Mouse (Mus musculus): ENCODE data around the gene Bcas3.

Gene Bcas3

DNA sequence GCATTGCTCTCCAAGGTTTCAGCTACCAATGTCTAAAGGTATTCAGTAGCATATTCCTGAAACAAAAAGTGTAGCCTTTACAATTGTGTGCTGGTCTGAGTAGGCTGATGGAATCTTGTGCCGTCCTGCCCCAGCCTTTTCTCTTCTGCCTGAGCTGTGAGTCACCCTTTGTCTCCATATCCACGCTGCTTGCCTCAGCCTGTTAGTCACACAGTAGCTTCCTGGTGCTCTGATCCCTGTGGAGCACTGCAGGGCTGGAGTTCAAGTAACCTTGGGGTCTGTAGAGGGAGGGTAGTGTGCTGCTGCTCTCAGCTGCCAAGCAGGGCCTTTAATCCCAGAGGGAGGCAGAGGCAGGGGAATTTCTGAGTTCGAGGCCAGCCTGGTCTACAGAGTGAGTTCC is 14.9 kb downstream of the Bcas3 start:
- no peak for DNase-seq (ENCODE audit: low read depth in 1 of 2, low spot score in 2 of 2)

DNA sequence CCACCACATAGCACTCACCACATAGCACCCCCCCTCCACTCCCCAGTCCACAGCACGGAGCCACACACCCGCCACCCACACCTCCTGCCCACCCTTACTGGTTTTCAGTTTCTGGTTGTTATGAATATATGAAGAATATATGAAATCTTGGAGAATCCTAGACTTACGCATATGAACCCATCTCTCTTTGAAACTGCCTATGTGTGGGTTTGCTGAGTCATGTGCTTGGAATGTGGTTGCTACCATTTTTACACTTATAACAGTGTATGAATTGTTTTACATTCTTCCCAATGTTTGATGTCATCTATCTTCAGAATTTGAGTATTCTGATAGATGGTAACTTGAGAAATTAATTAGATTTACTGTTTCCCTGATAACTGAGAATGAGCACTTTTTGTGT is 26.1 kb downstream of the Bcas3 start:
- no peak for DNase-seq (ENCODE audit: low read depth in 1 of 2, low spot score in 2 of 2)

DNA sequence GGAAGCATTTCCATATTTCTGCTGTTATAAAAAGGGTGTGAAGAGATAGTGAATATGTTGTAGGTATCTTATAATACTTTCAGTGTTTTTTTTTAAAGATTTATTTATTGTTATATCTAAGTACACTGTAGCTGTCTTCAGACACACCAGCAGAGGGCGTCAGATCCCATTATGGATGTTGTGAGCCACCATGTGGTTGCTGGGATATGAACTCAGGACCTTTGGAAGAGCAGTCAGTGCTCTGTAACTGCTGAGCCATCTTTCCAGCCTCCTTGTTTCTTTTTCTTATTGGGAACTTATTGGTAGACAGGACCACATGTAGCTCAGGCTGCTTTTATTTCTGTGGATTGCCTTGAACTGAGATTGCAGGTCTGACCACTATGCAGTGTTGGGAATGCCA is 27.1 kb downstream of the Bcas3 start:
- no peak for DNase-seq (ENCODE audit: low read depth in 1 of 2, low spot score in 2 of 2)

DNA sequence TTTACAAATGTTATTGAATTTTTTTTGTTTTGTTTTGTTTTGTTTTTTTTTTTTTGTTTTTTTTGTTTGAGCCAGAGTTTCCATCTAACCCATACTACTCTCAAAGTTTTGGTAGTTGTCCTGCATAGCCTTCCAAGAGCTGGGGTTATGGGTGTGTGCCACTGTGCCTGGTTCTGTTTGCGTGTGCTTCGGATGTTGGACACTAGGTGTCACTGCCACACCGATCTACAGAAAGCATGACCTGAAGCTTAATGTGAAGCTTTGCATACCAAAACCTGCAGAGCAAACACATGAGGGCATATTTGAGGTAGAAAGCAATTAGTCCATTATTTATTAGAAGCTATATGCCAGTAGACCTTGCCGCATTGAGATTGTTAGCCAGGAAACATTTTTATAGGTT is 29.1 kb downstream of the Bcas3 start:
- DNase-seq (ENCODE audit: low read depth in 1 of 2, low spot score in 2 of 2): no peak

DNA sequence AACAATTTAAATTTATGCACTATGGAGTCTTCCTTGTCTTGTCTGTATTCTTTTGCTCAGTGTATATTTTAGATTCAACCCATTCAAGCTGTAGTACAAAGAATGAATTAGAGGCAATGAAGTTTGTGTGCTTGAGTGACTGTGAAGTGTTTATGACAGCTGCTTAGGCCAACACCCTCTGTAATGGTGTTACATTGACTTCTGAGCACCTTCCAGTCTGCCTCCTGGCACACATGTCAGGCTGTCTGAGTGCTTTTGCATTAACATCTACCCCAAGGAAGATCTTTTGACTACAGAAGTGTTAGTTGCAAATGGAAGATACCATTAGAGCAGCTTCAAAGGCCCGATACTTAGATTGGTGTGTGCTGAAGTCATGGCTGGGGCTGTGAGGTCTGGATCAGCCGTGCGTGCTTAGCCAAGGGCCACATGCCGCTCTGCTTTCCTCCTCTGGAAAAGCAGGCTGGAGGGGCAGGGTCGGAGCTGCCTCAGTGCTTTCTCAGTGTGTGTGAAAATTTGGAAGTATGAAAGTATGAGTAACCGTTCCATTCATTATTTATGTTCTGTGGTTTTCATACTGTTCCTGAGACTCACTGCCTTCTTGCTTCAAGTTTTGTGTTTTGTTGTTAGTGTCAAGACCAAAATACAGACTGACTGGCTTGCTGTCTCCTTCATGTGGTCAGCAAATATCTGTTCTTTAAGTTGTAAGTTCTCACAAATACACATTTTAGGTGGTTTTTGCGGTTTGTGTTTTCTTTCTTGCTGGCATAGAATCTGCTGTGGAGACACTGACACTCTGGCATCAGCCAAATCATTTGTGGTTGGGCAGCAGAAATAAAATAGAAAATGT is 31.2 kb downstream of the Bcas3 start:
- no peak for DNase-seq (ENCODE audit: low read depth in 1 of 2, low spot score in 2 of 2)

DNA sequence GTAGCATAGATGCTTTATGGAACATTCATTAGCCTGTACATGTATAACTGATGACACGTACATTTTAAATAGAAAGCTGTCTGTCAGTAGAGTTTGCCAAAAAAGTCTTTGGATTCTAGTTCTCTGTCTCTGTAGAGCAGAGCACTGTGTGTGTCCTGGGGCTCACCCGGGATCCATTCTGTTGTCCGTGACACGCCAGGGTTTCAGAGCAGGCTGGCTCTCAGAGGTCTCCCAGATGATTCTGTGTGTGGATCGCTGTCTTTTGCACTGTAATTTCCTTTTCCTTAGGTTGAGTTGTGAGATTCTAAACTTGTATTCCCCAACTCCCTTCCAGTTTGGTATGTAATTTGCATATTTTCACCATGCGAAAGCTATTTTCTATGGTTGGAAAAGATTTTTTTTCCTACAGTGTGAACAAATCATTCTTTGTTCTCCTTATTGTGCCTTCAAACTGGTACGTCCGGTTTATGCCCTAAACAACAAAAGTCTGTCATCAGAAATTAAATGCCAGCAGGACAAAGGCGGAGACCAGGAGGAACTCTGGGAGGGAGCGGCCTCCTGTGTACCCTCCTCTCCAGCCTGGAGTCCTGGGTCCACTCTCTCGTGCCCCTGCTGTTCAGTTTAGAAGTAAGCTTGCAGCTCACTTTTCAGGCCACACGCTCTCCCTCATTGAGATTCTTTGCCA is 39.4 kb downstream of the Bcas3 start:
- no peak for DNase-seq (ENCODE audit: low read depth in 1 of 2, low spot score in 2 of 2)

DNA sequence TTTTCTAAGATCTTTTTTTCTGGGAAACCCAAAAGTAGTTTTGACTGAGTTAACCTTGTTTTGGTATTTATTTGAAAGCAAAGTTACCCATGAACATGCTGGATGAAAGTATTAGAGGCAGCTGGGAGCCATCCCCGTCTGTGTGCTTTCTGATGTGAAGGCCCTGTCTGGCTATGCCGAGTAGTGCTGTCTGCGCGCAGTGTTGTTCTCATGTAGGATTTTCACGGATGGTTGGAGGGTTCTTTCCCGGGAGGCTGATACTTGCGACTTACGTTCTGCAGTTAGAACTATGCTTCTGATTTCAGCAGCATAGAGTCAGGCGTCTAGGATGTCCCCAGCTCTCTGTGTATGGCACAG is 39.9 kb downstream of the Bcas3 start:
- no peak for DNase-seq (ENCODE audit: low read depth in 1 of 2, low spot score in 2 of 2)

DNA sequence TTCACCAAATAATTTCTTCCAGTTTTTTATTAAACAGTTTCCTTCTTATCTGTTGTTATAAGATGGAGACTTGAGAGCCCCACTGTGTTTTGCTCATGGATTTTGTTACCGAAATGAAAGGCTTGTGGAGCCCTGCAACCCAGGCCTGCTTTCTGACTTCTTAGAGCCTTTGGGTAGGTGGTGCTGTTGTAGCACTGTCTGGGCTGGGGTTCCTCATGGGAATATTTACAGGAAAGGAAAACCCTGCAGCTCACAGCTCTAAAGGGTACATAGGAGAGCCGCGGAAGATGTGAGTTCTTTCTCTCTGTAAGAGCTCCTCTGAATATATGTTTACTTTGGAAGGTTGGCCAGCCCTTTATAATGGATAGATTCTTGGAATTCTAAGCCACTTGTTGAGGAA is 41.0 kb downstream of the Bcas3 start:
- DNase-seq (ENCODE audit: low read depth in 1 of 2, low spot score in 2 of 2): no peak

DNA sequence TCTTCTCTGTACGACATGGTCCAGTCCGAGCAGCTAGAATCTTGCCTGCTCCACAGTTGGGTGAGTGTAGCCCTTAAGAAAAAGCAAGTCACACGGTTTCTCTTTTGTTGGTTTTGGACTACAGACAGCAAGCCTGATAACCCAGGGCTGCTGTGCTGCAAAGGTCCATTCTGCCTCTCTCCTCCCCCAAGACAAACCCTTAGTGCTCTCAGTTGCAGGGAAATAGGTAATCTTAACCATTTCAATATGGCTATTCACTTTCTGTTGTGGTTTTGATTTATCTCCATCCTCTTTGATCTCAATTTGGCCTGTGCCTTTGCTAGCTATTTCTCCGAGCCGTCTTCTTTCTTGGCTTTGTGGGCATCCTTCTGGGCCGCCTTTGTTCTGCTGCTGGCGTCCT is 42.4 kb downstream of the Bcas3 start:
- DNase-seq (ENCODE audit: low read depth in 1 of 2, low spot score in 2 of 2): no peak

DNA sequence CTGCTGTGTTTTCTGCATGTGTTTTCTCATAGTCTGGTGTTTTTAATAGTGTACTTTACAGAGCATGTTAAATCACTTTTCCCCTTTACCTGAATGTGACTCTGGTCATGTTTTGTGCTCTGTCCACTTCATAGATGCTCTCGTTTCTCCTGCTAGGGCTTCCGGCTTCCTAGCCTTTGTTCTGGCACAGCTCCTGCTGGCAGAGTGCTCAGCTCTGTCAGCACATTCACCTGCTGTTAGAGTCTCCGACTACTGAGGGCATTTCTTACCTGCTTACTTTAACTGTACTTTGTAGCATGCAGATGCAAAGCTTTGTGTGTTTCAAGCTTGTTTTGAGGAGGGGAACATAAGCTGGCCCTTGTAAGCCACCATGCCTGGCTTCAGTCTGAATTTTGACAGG is 53.6 kb downstream of the Bcas3 start:
- DNase-seq (ENCODE audit: low read depth in 1 of 2, low spot score in 2 of 2): no peak

DNA sequence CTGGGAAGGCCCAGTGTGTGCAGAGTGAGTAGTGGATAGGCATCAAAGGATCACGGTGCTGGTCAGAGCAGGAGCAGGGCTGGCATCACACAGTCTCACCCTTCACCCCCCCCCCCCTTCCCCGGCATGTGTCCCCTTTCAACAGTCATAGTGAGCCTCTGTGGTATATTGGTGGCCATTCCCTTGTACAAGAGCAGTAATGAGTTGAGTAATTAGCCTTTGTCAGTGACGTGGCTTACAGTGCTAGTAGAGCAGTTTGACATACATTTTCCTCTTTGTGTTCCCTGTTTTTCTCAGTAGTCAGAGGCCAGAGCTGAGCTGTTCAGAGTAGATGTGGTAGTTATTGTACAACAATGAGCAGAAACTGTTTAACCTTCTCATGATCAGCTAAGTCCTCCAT is 54.7 kb downstream of the Bcas3 start:
- no peak for DNase-seq (ENCODE audit: low read depth in 1 of 2, low spot score in 2 of 2)

DNA sequence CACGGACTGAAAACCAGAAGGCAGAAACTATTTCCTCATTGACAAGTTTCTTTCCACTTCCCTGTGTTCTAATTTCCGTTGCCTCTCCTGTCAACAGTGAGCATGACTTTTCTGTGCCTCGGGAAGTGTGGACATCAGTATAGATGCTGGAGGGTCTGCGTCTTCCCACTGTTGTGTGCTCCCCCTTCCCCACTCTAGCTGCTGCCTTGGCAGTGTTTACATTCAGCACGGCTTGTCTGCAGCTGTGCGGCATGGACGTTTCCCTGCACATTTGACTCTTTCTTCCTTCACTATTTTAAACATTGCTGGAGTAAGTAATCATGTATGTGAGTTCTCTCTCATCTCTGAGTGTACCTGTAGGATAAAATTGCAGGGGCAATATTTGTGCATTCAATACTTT is 59.4 kb downstream of the Bcas3 start:
- DNase-seq (ENCODE audit: low read depth in 1 of 2, low spot score in 2 of 2): no peak

DNA sequence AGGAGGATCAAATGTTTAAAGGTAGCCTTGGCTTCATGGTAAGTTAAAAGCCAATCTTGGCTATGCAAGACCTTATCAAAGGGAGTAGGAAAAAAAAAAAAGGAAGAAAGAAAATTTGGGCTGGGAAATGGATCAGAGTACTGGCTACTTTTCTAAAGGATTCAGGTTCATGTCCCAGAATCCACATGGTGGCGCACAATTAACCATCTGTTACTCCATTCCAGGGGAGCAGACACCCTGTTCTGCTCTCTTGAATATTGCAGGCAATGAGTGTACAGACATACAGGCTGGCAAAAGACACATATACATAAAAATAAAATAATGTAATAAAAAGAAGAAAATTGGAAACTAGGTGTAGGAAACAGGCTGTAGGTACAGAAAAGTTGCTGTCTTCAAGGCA is 61.5 kb downstream of the Bcas3 start:
- no peak for DNase-seq (ENCODE audit: low read depth in 1 of 2, low spot score in 2 of 2)

DNA sequence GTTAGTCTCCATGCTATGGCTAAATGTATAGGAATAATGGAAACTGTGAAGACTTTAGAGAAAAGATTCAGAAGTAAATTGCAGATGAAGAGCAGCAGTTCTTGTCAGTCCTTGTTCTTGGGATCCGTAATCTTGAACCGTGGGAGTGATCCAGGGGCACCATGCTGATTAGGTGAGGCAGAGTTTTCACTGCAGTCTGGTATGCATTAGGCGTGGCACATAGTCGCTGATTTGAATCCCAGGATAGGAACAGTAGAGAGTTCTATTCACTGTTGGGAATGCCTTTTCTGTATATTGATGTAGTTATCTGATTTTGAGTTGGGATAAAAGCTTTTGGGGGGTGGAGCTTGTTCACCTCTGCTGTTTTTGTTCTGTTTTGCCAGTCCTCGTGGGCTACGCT is 74.4 kb downstream of the Bcas3 start:
- no peak for DNase-seq (ENCODE audit: low read depth in 1 of 2, low spot score in 2 of 2)

DNA sequence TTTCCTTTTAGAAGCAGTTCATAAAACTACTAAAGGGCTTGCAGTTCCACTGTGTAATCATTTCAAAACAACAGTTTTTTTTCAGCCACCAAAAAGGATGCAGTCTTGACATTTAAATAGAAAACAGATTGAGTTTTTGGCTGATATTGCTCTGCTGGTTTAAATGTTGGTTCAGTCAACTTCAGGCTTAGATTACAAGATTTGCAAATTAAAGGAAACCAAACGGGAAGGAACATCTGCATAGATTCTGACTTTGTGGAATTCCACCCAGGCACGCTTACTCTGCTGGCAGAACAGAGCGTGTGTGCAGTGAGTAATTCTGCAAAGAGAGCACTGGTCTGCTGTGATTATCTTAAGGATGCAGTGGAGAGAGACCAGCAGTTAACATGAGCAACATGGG is 75.3 kb downstream of the Bcas3 start:
- DNase-seq (ENCODE audit: low read depth in 1 of 2, low spot score in 2 of 2): no peak

DNA sequence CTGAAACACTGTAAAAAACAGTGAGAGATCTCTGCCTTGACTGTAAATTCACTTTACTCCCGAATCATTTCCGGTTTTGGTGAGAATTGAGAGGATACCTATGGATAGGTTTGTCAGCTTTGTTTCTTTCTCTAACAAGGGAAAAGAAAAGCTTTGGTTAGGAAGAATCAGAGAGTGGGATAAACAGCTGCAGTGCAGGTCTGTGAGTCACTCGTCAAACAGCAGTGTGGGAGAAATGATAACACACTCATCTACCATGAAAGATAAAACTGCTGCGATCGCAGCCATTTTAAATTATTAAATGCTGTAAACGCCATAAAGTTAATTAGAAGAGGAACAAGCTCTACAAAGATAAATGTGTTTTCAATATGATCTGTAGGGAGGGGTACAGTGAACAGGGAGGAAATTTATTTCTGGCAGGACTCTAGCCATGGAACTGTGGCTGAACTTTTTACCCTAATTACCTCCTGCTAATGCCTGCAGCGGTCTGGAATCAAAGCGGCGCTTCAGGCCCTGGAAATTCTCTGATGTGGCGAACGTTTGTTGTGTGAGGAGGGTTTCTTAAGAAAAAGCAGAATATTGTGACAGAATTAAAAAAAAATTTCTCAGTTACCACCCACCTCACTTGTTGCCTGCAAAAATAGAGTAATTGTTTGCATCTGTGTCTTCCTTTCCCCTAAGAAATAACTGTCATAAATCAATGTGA is 77.9 kb downstream of the Bcas3 start:
- no peak for DNase-seq (ENCODE audit: low read depth in 1 of 2, low spot score in 2 of 2)

DNA sequence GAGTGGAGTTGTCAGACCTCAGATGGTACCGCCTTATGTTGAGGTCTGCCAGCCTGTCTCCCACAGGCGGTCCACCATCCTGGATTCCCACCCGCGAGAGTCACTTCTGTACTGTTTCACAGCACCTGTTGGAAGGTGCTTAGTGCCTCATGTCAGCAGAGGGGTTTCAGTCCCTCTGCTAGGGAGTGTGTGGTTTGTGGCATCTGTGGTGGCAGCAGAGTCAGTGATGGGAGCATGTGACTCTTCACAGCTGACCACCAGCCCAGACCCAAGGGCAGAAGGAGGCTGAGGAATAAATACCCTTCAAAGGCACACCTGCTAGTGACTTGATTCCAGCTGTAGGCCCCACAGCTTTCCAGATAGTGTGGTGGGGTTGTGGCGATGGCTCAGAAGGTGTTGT is 94.4 kb downstream of the Bcas3 start:
- no peak for DNase-seq (ENCODE audit: low read depth in 1 of 2, low spot score in 2 of 2)

DNA sequence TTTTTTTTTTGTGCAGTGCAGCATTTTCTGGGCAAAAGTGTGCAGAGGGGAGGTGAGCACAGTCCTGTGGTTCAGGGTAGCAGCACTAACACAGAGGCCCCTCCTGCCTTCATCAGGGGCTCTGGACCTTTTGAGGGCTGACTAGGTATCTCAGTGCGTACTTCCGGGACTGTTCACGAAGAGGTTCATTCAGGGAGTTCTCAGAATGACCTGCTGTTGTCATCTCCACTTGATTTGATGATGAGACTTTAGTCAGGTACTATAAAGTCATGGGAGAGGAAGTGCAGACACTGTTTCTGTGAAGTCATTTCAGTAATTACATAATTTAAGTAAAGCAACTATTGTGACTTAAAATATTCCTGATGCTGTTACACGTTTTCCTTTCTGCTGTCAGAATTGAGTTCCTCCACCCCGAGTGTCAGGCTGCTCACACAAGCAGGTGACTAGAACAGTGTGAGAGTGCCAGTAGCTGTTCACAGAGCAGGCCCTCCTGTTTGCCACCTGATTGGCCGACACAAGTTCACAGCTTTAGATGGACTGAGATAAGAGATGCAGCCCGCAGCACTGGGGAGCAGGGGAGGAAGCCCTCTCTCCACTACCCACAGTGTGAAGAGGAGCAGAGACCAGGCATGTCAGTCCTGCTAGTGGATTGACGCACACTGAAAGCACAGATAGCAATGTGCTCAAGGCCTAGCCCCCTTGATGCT is 100.8 kb downstream of the Bcas3 start:
- DNase-seq (ENCODE audit: low read depth in 1 of 2, low spot score in 2 of 2): no peak

DNA sequence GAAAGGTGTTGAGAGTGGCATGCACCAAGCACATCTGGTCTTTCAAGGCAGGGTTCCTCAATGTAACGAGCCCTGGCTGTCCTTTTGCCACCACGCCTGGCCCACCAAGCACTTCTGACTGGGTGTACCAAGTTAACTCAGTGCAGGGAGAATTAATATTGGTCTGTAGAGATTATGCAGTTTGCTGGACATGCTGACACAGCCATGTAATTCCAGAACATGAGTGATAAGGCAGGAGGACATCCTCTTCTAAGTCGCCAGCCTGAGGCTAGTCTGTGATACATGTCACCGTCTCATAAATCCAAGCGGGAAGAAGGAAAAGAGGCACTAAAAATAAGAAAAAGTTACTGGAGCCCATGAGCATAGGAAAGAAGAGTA is 101.3 kb downstream of the Bcas3 start:
- DNase-seq (ENCODE audit: low read depth in 1 of 2, low spot score in 2 of 2): no peak

DNA sequence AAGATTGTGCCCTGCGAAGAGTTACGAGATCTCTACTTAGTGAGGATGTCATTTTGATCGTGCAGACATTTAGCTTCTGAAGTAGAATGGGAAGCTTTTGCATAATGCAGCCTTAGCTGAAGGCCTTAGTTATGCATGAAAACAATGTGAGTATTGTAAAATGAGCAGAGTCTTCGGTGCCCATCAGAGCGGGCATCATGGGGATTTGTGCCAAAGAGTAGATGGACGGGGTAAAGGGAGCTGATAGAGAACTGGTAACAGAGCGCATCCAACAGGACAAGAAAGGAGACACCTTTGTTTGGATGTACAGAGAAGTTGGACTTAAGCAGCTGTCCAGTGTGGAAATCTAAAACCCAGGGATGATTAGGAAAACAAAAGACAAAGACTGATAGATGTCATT is 108.6 kb downstream of the Bcas3 start:
- DNase-seq (ENCODE audit: low read depth in 1 of 2, low spot score in 2 of 2): no peak

DNA sequence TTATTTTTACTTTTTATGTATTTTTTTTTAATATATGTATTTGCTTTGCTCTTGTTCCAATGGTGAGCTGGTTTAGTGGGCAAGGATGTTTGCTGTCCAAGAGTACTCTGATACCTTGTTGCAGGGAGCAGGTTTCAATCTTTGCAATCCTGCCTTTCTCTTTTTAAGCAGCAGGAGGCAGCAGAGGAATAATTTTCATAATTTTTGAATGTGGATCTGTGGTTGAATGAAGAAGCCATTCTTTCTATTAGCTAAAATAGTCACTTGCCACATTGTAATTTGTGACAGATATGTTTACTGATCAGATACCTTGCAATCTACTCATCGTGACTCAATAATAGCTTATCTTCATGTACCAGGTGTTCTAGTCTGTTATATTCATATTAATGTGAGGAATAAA is 116.6 kb downstream of the Bcas3 start:
- no peak for DNase-seq (ENCODE audit: low read depth in 1 of 2, low spot score in 2 of 2)

DNA sequence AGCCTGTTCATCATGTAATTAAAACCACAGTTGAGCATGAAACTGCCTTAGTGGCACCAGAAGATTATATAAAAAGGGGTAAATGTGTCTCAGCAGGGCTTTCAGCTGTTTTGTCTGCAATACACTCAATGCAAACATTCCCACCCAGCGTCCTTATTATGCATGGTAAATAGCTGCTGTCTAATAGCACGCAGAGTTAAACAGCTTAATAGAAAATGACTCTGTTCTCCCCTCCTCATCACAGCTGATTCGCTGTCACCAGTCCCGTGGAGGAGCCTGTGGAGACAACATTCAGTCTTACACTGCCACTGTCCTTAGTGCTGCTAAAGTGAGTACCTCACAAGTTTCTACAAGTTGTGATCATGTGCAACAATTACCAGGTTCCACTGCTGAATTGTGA is 117.5 kb downstream of the Bcas3 start:
- no peak for DNase-seq (ENCODE audit: low read depth in 1 of 2, low spot score in 2 of 2)
